Mouse (Mus musculus) left cerebral cortex, postnatal 25 days (tissue): ENCODE data around the gene Dnajc3. TPM values are rescaled to one million over a fixed set of nuclear protein-coding genes. Genes with fewer than 3 reads are reported as not detected.

Experiments used
- DNase-seq, 2 experiments: peaks; one replicate each; pipeline ENCODE4 v3.0.0; 2022; ENCODE audit warnings: low spot score in 2 of 2, mixed read lengths in 1 of 2
- intact Hi-C: fragments of 180-260 bp; cut with DNase I; formaldehyde crosslinking; loops from one replicate; pipeline ENCODE4 v1.15.1; 2025
- total RNA-seq, 2 experiments: library from RNA; stranded (reverse); gene quantifications; 2 replicates each; pipeline ENCODE4 v1.2.3; 2021

Gene Dnajc3
- total RNA-seq, 2 experiments from 2014 or later = 39.5 to 41.3 TPM

DNA sequence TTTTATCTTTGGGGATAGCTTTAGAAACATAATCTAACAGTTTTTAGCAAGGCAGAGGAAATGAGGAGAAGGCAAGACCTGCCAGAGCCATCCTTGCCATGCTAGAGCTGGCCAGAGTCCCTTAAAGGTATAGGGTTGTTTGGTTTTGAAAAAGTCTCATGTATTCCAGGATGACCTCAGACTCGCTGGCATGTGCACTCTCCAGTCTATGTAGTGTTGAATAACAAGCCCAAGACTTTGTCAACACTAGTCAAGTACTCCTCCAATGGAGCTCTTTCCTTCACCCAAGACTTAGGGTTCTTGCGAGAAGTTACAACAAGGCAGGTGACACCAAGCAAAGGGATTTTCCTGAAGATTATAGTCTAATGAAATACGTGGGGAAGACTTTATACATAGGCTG is 9.2 kb upstream of the Dnajc3 start:
- intact Hi-C loops = no loop called here
- DNase-seq = no peak

- no peak for DNase-seq
- intact Hi-C loops = no loop called here
These were observed 8.0 kb upstream of the Dnajc3 start for GRCm38 (mm10) chr14:118929779-118930178.

- intact Hi-C loops = no loop called here
- no peak for DNase-seq
These were observed 7.0 kb upstream of the Dnajc3 start for GRCm38 (mm10) chr14:118930777-118931176.

DNA sequence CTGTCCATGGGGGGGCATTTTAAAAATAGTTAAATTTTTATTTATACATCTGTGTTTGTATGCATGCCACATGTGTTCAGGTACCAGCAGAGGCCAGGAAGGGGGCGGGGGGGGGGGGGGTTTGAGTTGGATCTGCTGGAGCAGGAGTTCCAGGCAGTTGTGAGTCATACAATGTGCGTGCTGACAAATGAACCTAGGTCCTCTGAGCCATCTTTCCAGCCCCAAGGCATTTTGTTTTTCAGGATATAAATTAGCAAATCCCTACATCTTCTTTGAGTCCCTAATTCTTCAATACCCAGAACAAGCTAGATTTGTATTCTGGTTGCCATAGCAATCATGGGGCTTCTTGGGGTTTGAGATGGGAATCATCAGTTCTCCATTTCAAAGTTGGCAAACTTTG is 6.6 kb upstream of the Dnajc3 start:
- intact Hi-C loops = no loop called here

DNA sequence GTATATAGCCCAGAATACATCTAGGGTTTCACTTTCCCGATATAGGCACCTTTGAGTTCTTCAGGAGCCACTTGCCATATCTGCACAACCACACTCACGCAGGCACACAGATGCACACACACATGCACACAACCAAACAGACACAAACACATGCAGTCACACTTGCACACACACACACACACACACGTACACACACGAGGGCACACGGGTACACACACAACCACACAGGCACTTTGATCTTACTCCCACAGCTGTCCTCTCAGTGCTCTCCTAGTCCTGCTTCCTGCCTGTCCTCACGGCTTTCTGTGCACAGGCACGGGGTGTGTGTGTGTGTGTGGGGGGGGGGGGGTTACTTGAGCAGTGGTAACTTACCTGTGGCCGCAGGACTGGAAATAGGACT is 4.8 kb upstream of the Dnajc3 start:
- intact Hi-C loops = no loop called here
- DNase-seq = no peak

More for the DNA sequence above, 6.6 kb upstream of the Dnajc3 start:
- no peak for DNase-seq

GRCm38 (mm10) chr14:118934686-118935085 is 3.1 kb upstream of the Dnajc3 start:
- intact Hi-C loops = no loop called here
- DNase-seq = no peak

DNA sequence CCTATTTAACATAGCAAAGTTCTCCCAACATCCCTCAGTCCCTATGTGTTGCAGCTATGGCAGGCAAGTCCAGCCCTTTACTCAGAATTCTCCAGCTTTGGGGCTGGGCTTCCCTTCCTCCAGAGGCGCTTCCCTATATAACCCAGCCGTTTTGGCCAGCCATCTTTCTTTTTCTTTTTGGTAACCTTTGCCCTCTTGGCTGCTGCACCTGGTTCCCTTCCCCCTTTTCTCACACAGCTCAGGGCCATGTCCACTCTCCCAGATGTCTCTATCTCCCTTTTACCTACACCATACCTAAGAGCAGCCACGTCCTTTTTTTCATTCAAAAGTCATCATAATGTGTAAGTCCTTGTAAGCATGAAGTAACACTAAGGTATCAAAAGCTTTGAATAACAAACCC is 1.5 kb upstream of the Dnajc3 start:
- DNase-seq = no peak
- intact Hi-C loops = no loop called here

DNA sequence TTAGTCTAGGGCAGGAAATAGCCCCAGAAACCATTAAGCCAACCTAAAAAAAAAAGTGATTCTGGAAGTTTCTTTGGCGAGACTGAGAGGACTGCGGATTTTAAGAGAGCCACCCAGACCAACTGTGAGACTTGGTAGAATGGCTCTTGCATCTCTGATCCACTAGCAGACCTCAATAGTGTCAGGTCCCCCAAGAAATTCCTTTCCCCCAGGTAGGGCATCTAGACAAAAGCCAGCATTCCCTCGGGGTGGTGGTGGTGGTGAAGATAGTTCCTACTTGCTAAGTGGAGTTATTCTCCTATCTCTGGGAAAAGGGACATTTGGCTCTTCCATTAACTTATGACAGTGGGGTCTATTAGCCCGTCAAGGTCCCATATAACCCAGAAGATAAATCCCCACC is 824 bp upstream of the Dnajc3 start:
- no peak for DNase-seq
- intact Hi-C loops = loop anchor here (1.0 kb wide), 1 partner anchor 12 kb away; the partner anchor contains the start of gene Dzip1

GRCm38 (mm10) chr14:118938551-118938950 is 775 bp downstream of the Dnajc3 start:
- intact Hi-C loops = no loop called here
- DNase-seq = no peak

- intact Hi-C loops = no loop called here
- no peak for DNase-seq
These were observed 3.2 kb downstream of the Dnajc3 start for GRCm38 (mm10) chr14:118940796-118941495.

DNA sequence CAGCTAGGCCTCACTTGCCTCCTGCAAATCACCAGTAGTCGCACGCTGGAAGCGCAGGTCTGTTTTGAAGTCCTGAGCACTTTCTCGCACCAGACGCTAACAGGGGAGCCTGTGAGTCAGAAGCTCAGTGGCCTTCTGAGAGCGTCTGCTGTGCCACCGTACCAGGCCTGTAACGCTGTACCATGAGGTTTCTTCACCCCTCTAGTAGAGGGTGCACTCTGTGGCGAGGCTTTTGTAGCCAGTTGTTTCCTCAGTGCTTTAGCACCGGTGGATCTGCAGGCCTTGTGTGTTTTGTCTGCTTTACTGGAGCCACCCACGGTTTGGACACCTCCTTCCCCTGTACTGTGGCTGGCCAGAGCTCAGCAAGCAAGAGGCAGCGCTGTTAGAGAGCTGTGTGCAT is 4.3 kb downstream of the Dnajc3 start:
- DNase-seq = peak in 1 of 2 experiments; percentile 21
- intact Hi-C loops = no loop called here

DNA sequence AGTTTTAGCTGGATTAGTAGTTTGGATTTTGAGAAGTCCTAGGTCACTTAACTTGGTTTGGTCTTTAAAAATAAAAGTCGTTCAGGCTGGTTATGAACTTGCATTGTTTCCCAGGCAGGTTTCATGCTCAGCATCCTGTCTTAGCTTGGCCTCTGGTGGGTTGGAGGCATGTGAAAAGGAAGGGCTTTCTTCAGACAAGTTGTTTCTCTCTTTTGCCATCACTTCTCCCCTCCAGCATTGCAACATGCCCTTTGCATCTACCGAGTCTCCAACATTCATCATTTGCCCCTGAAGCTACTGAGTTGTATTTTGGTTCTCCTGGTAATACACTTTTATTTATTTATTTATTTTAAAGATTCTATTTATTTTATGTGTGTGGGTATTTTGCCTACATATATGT is 6.9 kb downstream of the Dnajc3 start:
- DNase-seq = no peak
- intact Hi-C loops = no loop called here

DNA sequence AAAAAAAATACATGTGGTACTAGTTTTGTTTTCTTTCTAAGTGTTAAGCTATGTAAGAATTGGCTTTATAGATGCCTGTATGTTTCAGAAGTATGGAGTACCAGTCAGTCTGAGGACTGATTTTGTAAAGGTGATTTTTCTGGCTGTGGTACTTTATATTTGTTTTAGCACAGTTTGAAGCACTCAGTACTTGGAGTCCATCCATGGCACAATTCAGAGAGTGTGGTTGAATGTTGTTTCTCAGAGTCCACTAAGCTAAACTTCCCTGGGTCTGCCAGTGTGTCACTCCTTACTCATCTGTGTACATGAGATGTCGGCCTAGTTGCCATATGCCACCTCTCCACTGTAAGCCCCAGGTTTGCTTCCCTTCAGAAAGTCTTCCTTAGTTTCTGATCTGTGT is 11.1 kb downstream of the Dnajc3 start:
- intact Hi-C loops = no loop called here
- no peak for DNase-seq

DNA sequence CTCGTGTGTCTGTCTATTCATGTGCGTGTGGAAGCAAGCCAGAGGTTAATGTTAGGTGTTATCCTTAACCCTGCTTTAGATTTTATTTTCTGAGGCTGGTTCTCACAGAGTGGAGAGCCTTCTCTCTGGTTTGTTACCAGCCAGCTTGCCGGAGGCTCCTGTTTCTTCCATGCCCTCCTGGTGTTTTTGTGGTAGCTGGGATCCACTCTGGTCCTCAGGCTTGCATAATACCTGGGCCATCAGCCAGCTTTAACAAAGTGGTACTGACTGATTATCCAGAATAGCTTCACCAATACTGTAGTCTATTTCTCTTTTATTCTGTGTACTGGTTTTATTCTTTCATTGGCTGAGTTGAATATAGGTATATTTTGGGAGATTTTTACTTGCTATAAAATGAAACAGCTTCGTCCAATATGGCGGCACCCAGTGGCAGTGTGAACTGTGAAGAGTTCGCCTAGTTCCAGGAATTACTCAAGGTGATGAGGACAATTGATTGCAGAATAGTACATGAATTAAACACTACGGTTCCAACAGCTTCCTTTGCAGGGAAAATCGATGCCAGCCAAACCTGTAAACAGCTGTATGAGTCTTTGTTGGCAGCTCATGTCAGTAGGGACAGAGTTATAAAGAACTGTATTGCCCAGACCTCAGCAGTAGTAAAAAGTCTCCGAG is 14.3 kb downstream of the Dnajc3 start:
- DNase-seq = no peak
- intact Hi-C loops = no loop called here

- intact Hi-C loops = no loop called here
- DNase-seq = no peak
These were observed 20.2 kb downstream of the Dnajc3 start for GRCm38 (mm10) chr14:118958010-118958409.

- intact Hi-C loops = no loop called here
- no peak for DNase-seq
These were observed 27.7 kb downstream of the Dnajc3 start for GRCm38 (mm10) chr14:118965356-118966000.

DNA sequence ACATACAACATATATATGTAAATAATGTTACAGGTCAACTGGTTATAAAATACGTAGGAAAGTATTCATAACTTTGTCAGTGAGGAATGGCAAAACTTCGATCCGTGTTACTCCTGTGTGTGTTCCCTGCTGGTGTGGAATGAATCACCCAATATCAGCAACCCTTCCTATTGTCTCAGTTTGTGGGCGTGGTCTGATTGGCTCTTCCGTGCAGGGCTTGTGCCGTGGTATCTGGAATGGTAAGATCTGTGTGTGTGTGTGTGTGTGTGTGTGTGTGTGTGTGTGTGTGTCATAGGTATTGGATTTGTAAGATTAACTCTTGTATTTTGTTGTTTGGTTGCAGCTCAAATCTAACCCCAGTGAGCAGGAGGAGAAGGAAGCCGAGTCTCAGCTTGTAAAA is 29.9 kb downstream of the Dnajc3 start:
- intact Hi-C loops = no loop called here
- no peak for DNase-seq

DNA sequence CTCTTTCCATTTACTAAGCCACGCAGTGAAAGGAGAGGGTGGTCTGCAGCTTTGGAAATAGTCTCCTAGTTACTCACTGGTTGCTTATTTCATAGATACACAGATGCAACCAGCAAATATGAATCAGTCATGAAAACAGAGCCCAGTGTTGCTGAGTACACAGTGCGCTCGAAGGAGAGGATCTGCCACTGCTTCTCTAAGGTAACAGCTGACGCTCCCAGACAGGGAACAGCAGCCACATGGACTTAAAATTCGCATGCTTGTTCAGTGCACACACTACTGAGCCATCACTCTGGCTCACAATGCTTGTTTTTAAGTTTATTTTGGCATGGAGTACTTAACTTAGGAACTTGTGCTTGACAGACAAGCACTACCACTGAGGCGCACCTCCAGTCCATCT is 34.5 kb downstream of the Dnajc3 start:
- intact Hi-C loops = no loop called here
- no peak for DNase-seq

GRCm38 (mm10) chr14:118977136-118977816 is 39.5 kb downstream of the Dnajc3 start:
- intact Hi-C loops = no loop called here
- no peak for DNase-seq

DNA sequence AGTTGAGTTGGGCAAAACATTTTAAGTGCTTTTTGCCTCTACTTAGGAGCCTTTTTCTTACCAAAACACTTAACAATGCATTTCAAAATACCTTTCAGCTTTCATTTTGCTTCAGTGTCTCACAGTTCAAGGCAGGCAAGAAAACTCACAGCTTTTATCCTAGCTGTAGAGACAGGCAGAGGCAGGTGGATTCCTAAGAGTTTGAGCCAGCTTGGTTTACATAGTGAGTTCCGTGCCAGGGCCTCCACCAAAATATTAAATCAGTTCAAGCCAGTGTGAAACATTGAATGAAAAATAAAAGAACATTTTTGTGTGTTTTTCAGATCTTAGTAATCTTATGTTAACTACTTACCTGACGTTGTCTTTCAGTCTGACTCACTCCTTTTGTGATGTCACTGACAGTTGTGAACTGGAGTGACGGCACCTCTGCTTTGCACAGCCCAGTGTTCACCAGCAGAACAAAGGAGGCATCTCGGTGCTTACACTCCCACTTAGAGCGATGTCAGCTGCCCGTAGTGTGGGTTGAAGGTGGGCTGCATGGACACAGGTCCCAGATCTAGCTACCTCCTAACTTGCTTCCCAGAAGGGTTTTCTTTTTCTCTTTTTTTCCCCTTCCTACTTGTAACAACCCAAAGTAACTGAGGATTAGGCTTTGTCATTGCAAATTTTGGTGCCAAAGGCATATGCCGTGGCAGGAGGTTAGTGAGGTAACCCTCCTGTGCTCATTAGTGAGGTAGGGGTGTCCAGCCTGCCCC is 42.0 kb downstream of the Dnajc3 start:
- intact Hi-C loops = no loop called here
- DNase-seq = no peak
